Mouse (Mus musculus) liver, embryonic 16.5 days (tissue): Measurements from ENCODE around the gene Hypk. TPM values are rescaled to one million over a fixed set of nuclear protein-coding genes. Genes with fewer than 3 reads are reported as not detected.

ENCODE experiments used
- ATAC-seq: fragments of 200-750 bp; cut with Nextera tagmentation; 2 replicates; pipeline ENCODE4 v1.8.0; 2017; ENCODE audit warnings: low read depth, mild to moderate bottlenecking, moderate number of reproducible peaks, moderate library complexity
- H3K27ac ChIP-seq: fragments of 300-500 bp; sonication (generic); 2 replicates; pipeline ENCODE4 v1.5.1; 2014; ENCODE audit warnings: mild to moderate bottlenecking, low read length
- H3K27me3 ChIP-seq: fragments of 300-500 bp; sonication (generic); 2 replicates; pipeline ENCODE4 v1.6.1; 2014; ENCODE audit warnings: low read depth, low read length, mixed read lengths; ENCODE audit not compliant: control insufficient read depth, insufficient read depth
- H3K36me3 ChIP-seq: fragments of 300-500 bp; sonication (generic); 2 replicates; pipeline ENCODE4 v1.6.1; 2014; ENCODE audit warnings: mild to moderate bottlenecking; ENCODE audit not compliant: control insufficient read depth, insufficient read depth
- H3K4me1 ChIP-seq: fragments of 300-500 bp; sonication (generic); 2 replicates; pipeline ENCODE4 v1.6.1; 2014; ENCODE audit warnings: low read depth, low read length, mixed read lengths; ENCODE audit not compliant: control insufficient read depth
- H3K4me2 ChIP-seq: fragments of 300-500 bp; sonication (generic); 2 replicates; pipeline ENCODE4 v1.6.1; 2014; ENCODE audit warnings: low read depth, low read length, mixed read lengths
- H3K4me3 ChIP-seq: fragments of 300-500 bp; sonication (generic); 2 replicates; pipeline ENCODE4 v1.5.1; 2014; ENCODE audit warnings: low read depth, mild to moderate bottlenecking, low read length
- H3K9ac ChIP-seq: fragments of 300-500 bp; sonication (generic); 2 replicates; pipeline ENCODE4 v1.6.1; 2014; ENCODE audit warnings: low read depth, low read length
- H3K9me3 ChIP-seq: fragments of 300-500 bp; sonication (generic); replicated peaks from 2 replicates; pipeline ENCODE4 v1.6.1; 2016; ENCODE audit warnings: low read length; ENCODE audit not compliant: control insufficient read depth
- WGBS: fragments of 180-500 bp; shearing (Covaris S2); extraction: QIAGEN DNeasy Blood & Tissue Kit; methylation state at CpG from one replicate; pipeline ENCODE4 v1.1.7; 2014; ENCODE audit not compliant: insufficient replicate concordance; 5-methylcytosine and 5-hydroxymethylcytosine counted together
- polyA plus RNA-seq: library from polyadenylated mRNA; unstranded; fragments of >200 nt; fragmentation: Nextera tagmentation; extraction: Ambion mirVana; gene quantifications from 2 replicates; pipeline ENCODE4 v1.2.1, GENCODE M21; 2015

The Hypk gene
- polyA plus RNA-seq, 1 experiment from 2014 or later: 64.5 TPM

DNA sequence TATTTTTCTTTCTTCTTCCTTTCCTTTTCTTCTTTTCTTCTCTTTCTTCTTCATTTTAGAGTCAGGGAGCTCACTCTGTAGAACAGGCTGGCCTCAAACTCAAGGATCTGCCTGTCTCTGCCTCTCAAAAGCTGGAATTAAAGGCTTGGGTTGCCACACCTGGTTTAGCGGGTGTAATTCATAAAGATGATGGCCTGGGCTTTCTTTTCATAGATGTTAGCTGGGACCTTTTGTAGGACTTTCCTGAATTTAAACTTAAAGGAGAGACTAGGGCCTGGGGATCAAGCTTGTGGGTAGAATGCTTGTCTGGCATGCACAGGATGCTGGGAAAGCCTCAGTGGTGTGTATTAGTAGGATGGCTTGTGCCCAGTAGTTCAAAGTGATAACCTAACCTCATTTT is 8.9 kb upstream of the Hypk start, which contains the start of gene Ell3:
TSS of gene Ell3 (minus strand) at position 101 of the 400 bp plus-strand sequence.
- H3K4me3 ChIP-seq: peak within 1 kb of the TSS; percentile 62
- H3K36me3 ChIP-seq: no peaks in the 10 kb centered on the region
- H3K4me1 ChIP-seq: peaks cover 21% of the 10 kb centered on the region
- no peaks in the 10 kb centered on the region for H3K9me3 ChIP-seq
- 0 out of 2 replicates have a peak within 1 kb of the TSS, but pooled peaks have one; percentile 54 for H3K9ac ChIP-seq
- H3K27me3 ChIP-seq: peaks cover 12% of the 10 kb centered on the region
- H3K4me2 ChIP-seq: peak within 1 kb of the TSS; percentile 92
- 65% methylated on average over 1 of the region's 1 CpGs for WGBS
- ATAC-seq: no peak
- no peak within 1 kb of the TSS for H3K27ac ChIP-seq

DNA sequence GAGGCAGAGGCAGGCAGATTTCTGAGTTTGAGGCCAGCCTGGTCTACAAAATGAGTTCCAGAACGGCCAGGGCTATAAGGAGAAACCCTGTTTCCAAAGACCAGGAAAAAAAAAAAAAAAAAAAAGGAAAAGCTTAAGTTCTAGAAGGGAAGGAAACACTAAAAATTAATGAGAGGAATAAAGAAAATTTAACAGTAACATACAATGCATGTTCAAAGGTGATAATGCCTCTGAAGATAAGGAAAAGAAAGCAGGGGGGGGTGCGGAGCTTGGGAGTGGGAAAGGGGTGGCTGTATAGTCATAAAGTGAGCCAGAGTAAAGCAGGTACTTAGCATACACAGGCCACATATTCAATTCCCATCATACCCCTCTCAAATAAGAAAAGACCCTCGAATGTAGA is 8.0 kb upstream of the Hypk start:
- no peak for ATAC-seq

DNA sequence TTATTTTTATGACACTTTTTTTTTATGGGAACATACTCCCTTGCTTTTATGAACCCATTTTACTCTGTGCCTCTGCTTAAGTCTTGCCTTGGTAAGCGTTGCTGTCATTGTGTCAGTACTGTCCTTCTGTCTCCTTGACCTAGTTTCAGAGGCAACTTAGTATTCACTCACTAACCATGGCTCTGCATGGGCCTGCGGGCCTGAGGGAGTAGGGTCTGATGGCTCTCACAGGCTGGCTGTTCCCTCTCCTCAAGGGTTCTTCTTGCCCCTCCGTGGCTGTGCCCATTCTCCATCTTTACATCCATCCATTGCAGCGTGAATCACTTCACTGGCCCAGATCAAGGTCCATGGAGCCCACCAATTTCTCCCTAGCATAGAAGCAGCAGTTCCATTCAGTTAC is 6.6 kb upstream of the Hypk start:
- WGBS: 74% methylated on average over 4 of the region's 4 CpGs
- no peaks in the 10 kb centered on the region for H3K9me3 ChIP-seq
- no peak overlapping the region for H3K4me2 ChIP-seq
- peaks cover 7% of the 10 kb centered on the region for H3K27me3 ChIP-seq
- no peak overlapping the region for H3K27ac ChIP-seq
- peaks cover 34% of the 10 kb centered on the region for H3K4me1 ChIP-seq
- no peaks in the 10 kb centered on the region for H3K36me3 ChIP-seq
- no peak overlapping the region for H3K9ac ChIP-seq
- H3K4me3 ChIP-seq: no peak overlapping the region
- no peak for ATAC-seq

More for the DNA sequence above, 8.0 kb upstream of the Hypk start:
- Histone ChIP-seq H3K9me3 (no peaks in the 10 kb centered on the region), H3K9ac (no peak overlapping the region), H3K27ac (no peak overlapping the region), H3K27me3 (peaks cover 12% of the 10 kb centered on the region), H3K4me2 (no peak overlapping the region), H3K4me3 (no peak overlapping the region), H3K4me1 (peaks cover 23% of the 10 kb centered on the region), H3K36me3 (no peaks in the 10 kb centered on the region)
- WGBS: 49% methylated on average over 3 of the region's 3 CpGs

DNA sequence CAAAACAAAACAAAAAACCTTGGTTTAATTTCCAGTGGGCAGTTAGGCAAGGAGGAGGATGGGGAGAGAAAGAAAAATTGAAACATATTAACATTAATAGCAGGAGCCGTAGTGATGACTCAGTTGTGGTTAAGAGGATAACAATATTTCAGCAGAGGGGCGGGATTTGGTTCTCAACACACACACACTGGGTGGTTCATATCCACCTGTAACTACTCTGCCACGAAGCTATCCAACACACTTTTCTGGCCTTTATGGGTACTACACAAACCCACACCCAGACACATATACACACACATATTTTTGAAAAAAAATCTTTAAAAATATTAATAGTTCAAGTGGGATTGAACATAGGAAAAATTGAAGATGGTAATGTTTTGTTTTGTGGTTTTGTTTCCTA is 6.1 kb upstream of the Hypk start:
- H3K27ac ChIP-seq: no peak overlapping the region
- H3K9me3 ChIP-seq: no peaks in the 10 kb centered on the region
- H3K36me3 ChIP-seq: no peaks in the 10 kb centered on the region
- ATAC-seq: no peak
- H3K27me3 ChIP-seq: peaks cover 2% of the 10 kb centered on the region
- no peak overlapping the region for H3K9ac ChIP-seq
- 30% methylated on average over 3 of the region's 3 CpGs for WGBS
- H3K4me3 ChIP-seq: no peak overlapping the region
- H3K4me1 ChIP-seq: peaks cover 31% of the 10 kb centered on the region
- no peak overlapping the region for H3K4me2 ChIP-seq

DNA sequence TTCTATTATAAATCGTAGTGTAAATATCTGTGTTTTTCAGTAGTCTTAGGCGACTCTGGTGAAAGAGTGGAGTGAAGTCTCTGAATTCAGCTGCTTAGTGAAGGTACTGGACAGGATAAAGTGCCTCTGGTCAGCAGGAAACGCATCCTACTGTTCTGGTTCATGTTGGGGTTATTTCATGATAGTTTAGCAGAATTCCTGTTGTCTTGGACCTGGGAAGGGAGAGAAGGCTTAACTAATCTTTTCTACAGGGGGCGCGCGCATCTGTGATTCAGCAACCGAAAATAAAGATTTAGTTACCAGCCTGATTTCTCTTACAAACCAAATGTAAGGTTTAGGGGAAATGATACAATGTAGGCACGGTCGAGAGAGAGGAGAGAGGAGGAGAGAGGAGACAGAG is 5.0 kb upstream of the Hypk start:
- WGBS: 14% methylated on average over 9 of the region's 9 CpGs
- Histone ChIP-seq H3K9me3 (no peaks in the 10 kb centered on the region), H3K27me3 (no peaks in the 10 kb centered on the region), H3K9ac (peak overlapping the region; percentile 65), H3K4me3 (peak overlapping the region; percentile 99), H3K27ac (peak overlapping the region; percentile 83), H3K36me3 (0 out of 2 replicates have a peak, but pooled peaks cover 3% of the 10 kb centered on the region), H3K4me1 (peaks cover 23% of the 10 kb centered on the region), H3K4me2 (peak overlapping the region; percentile 89)
- ATAC-seq: no peak

DNA sequence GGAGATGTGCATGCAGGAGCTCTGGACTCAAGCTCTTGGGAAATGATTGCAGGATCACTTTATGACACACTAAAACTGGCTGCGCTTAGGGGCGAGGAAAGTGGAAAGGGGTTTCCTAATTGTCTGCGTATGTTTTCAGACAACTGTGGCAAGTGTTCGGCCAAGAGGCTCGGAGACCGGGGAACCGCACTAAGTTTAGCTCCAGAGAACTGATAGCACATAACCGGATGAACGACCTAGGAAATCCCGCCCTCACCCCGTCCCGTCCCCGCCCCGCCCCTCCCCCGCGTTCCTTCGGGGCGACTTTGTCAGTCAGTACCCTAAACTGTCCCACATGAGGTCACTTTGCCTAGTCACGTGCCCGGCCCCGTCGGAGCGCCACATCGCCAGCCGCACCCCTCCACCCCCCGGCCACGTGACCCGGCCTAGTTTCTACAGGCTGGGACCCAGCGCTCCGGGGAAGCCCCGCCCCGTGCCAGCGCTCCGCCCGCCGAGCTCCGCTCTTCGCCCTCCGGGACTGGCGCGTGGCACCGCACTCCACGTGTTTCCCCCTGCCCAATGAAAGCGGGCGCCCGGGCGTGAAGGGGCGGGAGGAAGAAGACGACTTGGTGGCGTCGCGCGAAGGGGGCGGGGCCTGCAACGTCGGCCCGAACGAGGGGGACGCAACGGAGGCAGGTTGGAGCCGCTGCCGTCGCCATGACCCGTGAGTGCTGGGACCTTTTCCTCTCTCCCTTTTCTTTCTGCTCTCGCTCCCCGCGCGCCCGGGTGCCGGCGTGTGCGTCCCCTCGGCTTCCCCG is 4.2 kb upstream of the Hypk start, which contains the start of gene Serf2:
TSS of gene Serf2 (plus strand) at position 457 of the 797 bp plus-strand sequence.
- H3K27ac ChIP-seq: peak within 1 kb of the TSS; percentile 92
- H3K4me2 ChIP-seq: peak within 1 kb of the TSS; percentile 89
- peak; percentile 97 for ATAC-seq
- H3K4me3 ChIP-seq: peak within 1 kb of the TSS; percentile 99
- no peaks in the 10 kb centered on the region for H3K27me3 ChIP-seq
- peak within 1 kb of the TSS; percentile 99 for H3K9ac ChIP-seq
- H3K9me3 ChIP-seq: no peaks in the 10 kb centered on the region
- 0 out of 2 replicates have a peak, but pooled peaks cover 3% of the 10 kb centered on the region for H3K36me3 ChIP-seq
- under 1% methylated on average over 65 of the region's 74 CpGs for WGBS
- H3K4me1 ChIP-seq: peaks cover 22% of the 10 kb centered on the region

DNA sequence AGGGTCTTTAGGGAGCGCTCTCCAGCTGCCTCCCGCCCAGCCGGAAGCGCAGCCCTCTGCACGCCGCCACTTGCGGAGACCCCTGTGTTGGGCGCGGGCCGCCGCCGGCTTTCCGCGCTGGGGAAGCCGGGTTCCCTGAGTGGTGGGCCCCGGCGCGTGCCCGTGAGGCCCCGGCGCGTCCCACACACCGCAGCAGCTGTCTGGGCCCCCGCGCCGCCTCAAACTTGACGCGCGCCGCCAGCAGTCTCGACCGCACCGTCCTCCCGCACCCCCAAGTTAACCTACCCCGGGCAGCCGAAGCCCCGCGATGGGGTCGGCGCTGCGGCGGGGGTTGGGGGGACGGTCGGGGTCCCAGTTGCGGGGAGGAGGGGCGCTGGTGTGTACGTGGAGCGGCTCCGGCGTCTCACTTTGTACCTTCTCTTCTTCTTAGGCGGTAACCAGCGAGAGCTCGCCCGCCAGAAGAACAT is 3.5 kb upstream of the Hypk start:
- H3K4me3 ChIP-seq: peak overlapping the region; percentile 99
- ATAC-seq: peak; percentile 3; the same call in 1 of the 2 replicates
- H3K27me3 ChIP-seq: no peaks in the 10 kb centered on the region
- 0% methylated on average over 51 of the region's 54 CpGs for WGBS
- H3K4me2 ChIP-seq: peak overlapping the region; percentile 89
- H3K4me1 ChIP-seq: peaks cover 22% of the 10 kb centered on the region
- H3K9me3 ChIP-seq: no peaks in the 10 kb centered on the region
- H3K27ac ChIP-seq: peak overlapping the region; percentile 92
- H3K9ac ChIP-seq: peak overlapping the region; percentile 99
- 0 out of 2 replicates have a peak, but pooled peaks cover 3% of the 10 kb centered on the region for H3K36me3 ChIP-seq

DNA sequence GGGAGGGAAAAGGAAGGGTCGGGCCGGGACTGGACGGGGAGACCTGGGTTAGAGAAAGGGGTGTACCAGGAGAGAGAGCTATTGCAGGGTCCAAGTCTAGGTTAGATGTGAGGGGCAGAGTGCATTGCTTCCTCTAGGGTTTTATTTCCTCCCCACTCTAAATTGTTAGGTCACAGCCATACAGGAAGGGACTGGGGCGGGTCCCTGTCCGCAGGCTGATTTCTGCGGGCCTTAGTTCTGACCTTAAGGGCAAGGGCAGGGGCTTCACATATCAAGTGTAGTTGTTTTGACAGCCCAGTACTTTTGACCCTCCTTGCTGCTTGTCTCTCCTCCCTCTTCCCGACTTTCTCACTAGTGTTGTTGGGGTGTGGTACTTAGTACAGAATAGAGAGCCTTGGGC is 3.0 kb upstream of the Hypk start:
- Histone ChIP-seq H3K9ac (peak overlapping the region; percentile 99), H3K36me3 (0 out of 2 replicates have a peak, but pooled peaks cover 3% of the 10 kb centered on the region), H3K27ac (peak overlapping the region; percentile 92), H3K4me2 (peak overlapping the region; percentile 89), H3K9me3 (no peaks in the 10 kb centered on the region), H3K4me1 (peaks cover 22% of the 10 kb centered on the region), H3K4me3 (peak overlapping the region; percentile 99), H3K27me3 (no peaks in the 10 kb centered on the region)
- under 1% methylated on average over 7 of the region's 7 CpGs for WGBS
- ATAC-seq: no peak

DNA sequence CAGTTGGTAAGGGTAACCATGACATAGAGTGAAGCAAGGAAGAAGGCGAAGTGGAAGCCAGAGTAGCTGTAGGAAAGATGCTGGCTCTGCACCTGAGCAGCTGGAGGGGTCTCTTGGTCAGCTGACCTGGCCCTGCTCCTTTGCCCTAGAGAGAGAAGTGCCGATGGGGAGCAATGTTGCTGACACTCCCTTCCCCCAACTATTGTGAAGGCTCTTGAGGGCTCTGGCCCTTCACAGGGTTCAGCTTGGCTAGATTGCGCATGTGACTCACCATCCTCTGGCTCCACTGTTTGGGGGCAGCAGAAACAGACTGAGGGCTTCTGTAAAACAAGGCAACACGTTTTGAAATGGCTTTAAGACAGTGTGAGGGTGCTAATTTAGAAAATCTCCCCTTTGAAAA is 729 bp upstream of the Hypk start:
- Histone ChIP-seq H3K27me3 (no peaks in the 10 kb centered on the region), H3K9me3 (no peaks in the 10 kb centered on the region), H3K27ac (no peak overlapping the region), H3K4me1 (peaks cover 29% of the 10 kb centered on the region), H3K4me2 (no peak overlapping the region), H3K9ac (no peak overlapping the region), H3K4me3 (no peak overlapping the region), H3K36me3 (0 out of 2 replicates have a peak, but pooled peaks cover 3% of the 10 kb centered on the region)
- no peak for ATAC-seq
- WGBS: 75% methylated on average over 4 of the region's 4 CpGs
